Mouse (Mus musculus) myocyte (in vitro differentiated cells): Measurements from ENCODE around the gene Plxna4.

Experiments
- CEBPB ChIP-seq: IDR thresholded peaks from 2 replicates; pipeline ENCODE4 v1.6.1; 2011; ENCODE audit warnings: mild to moderate bottlenecking, moderate library complexity; ENCODE audit not compliant: poor library complexity, insufficient read depth, severe bottlenecking
- MAX ChIP-seq: IDR thresholded peaks from one replicate; pipeline ENCODE4 v1.6.1; 2011; ENCODE audit warnings: low read depth, mild to moderate bottlenecking, control low read depth
- MYOG ChIP-seq, 3 experiments: IDR thresholded peaks; one replicate each; pipeline ENCODE4 v1.6.1; 2011; ENCODE audit warnings: control low read depth in 2 of 3, low read depth in 2 of 3, mild to moderate bottlenecking in 2 of 3; ENCODE audit not compliant: insufficient read length in 2 of 3, control insufficient read depth in 1 of 3, insufficient read depth in 1 of 3
- POLR2A ChIP-seq: IDR thresholded peaks from one replicate; pipeline ENCODE4 v1.6.1; 2011; ENCODE audit warnings: low read depth, mild to moderate bottlenecking, control low read depth, moderate library complexity; ENCODE audit not compliant: insufficient read length
- REST ChIP-seq: IDR thresholded peaks from one replicate; pipeline ENCODE4 v1.6.1; 2011; ENCODE audit warnings: mild to moderate bottlenecking, control low read depth, moderate library complexity; ENCODE audit not compliant: insufficient read depth, insufficient read length
- TCF12 ChIP-seq: IDR thresholded peaks from one replicate; pipeline ENCODE4 v1.6.1; 2011; ENCODE audit warnings: mild to moderate bottlenecking, control low read depth; ENCODE audit not compliant: poor library complexity, insufficient read depth, severe bottlenecking
- TCF3 ChIP-seq: IDR thresholded peaks from one replicate; pipeline ENCODE4 v1.6.1; 2011; ENCODE audit warnings: low read depth, control low read depth; ENCODE audit not compliant: insufficient read length

GRCm38 (mm10) chr6:32437219-32437618 lies 150.8 kb downstream of the Plxna4 start:
- no peak for TF ChIP-seq POLR2A
- TF ChIP-seq TCF12: no peak
- no peak for TF ChIP-seq MYOG (IDR thresholded peaks at IDR 0.05; ENCODE audit: control insufficient read depth in 1 of 3, insufficient read depth in 1 of 3, insufficient read length in 2 of 3, low read depth in 2 of 3)
- no peak for TF ChIP-seq CEBPB
- no peak for TF ChIP-seq MAX
- TF ChIP-seq TCF3: no peak
- no peak for TF ChIP-seq REST
